Mouse (Mus musculus): ENCODE data around the gene Olfr461.
"Not testable (repeated sequence)": the region's sequence is repeated elsewhere in the genome, so short reads cannot be mapped to it uniquely, and the experiment has no call there.

The Olfr461 gene

GRCm38 (mm10) chr6:40554950-40555349, at the start of gene Olfr461:
Gene Olfr461 (minus strand): TSS chr6:40555050.
- no peak for DNase-seq (ENCODE audit: low spot score in 2 of 2)

DNA sequence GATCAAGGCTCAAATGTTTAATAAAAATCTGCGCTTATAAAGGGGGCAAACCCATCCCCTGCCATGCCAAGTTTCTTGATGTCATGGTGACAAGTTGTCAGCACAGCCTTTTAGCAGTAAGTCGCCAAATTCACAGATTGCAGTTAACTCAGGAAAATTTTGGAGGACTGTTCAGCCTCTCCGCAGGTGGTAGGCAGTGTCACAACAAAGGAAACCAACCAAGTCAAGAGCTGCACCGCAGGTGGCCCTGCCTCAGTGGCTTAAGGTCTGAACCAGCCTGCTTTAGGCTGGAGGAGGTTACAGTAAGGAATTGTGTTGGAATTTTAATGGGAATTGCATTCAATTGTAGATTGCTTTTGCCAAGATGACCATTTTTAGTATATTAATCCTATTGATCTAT, 43.7 kb upstream of the Olfr461 start:
- DNase-seq (ENCODE audit: low spot score in 2 of 2): not testable (repeated sequence)

GRCm38 (mm10) chr6:40594804-40595550, 40.1 kb upstream of the Olfr461 start:
- no peak for DNase-seq (ENCODE audit: low spot score in 2 of 2)

- no peak for DNase-seq (ENCODE audit: low spot score in 2 of 2)
These were observed 33.5 kb upstream of the Olfr461 start for GRCm38 (mm10) chr6:40588346-40588745.

DNA sequence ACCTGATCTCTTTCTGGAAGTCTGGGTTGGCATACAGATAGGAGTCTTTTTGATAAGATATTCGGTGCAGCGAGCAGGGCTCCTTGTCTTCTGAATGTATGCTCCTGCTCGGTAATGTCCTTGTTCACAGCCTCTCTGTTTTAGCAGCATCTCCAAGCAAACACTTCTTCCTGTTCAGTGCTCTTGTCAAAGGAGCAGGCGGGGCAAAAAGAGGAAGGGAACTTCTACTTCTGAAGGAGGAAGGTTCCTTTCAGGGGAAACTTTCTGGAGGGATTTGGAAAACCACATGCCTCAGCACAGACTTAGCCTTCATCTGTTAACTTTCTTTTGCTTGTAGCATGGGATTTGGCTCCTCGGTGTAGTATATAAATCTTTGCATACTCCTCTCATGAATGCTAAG, 30.8 kb upstream of the Olfr461 start, which contains the start of gene Clec5a:
Gene Clec5a, minus strand, starts transcription at position 177 of the 400 bp plus-strand sequence.
- no peak for DNase-seq (ENCODE audit: low spot score in 2 of 2)

DNA sequence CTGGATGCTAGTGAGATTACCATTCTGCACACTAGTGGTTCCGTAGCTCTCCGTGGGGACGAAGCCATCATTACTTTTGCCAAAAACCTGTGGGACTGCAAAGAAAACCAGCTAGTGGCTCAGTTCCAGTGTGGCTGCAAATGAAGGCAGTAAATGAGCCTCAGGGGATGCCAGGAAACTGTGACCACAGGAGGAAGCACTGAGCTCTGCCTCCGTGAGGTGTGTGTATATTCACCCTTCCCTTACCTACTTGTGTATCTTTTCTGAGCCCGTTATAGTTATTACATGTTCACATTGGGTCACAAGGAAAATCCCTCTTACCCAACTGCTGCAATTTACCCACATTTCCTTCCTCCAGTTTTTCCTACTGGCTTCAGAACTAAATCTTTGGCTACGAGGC, 29.5 kb upstream of the Olfr461 start:
- DNase-seq (ENCODE audit: low spot score in 2 of 2): no peak

GRCm38 (mm10) chr6:40576305-40576704, 21.5 kb upstream of the Olfr461 start:
- no peak for DNase-seq (ENCODE audit: low spot score in 2 of 2)

DNA sequence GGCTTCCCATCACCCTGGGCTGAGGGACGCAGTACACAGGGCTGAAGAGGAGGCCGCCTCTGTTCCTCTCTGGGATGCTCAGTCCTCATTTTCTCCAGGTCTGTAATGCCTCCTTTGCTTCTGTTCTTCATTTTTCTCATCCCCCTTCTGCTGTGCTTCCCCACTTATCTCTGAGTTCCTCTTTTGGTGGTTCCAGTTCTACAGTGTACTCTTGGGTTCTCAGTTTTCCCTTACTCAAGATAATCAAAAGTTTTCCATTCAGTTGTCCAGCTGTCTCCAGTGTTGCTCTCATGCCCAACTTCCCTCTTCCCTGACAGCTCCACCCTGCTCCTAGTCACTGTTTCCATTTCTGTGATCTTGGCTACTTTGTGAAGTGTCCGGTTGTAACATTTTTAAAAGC, 18.8 kb upstream of the Olfr461 start:
- DNase-seq (ENCODE audit: low spot score in 2 of 2): no peak

DNA sequence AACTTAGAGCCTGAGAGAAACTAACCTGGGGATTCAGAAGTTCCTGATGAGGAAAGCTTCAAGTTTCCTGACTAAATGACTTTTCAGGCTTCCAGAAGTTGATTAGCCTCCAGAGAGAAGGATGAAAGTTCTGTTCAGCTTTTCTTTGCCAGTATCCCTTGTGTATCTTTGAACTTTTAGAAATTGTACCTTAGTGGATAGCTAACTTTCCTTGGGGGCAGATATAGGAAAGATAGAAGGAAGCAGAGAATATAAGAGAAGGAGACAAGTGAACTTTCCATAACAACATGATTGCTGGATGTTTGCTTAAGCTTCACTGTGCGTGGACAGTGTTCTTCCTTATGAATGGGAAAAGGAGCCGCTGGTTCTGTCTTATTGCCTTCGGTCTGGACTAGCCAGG, 14.3 kb upstream of the Olfr461 start, which contains the start of gene Olfr460:
Gene Olfr460, plus strand, starts transcription at position 301 of the 400 bp plus-strand sequence.
- DNase-seq (ENCODE audit: low spot score in 2 of 2): no peak

DNA sequence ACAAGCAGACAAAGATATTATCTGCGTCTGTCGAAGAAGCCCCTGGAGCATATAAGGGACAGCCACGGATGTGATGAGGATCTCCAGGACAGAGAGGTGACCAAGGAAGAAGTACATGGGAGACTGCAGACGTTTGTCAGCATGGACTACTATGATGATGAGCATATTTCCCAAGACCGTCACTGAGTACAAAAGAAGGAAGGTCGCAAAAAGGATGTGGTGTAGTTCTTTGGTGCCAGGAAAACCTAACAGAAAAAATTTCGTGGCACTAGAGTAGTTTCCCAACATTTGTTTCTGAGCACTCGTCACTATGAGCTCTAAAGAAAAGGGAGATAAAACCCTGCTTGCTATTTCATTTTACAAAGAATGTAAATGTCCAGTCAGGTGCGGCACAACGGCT, 10.2 kb downstream of the Olfr461 start:
- DNase-seq (ENCODE audit: low spot score in 2 of 2): no peak

DNA sequence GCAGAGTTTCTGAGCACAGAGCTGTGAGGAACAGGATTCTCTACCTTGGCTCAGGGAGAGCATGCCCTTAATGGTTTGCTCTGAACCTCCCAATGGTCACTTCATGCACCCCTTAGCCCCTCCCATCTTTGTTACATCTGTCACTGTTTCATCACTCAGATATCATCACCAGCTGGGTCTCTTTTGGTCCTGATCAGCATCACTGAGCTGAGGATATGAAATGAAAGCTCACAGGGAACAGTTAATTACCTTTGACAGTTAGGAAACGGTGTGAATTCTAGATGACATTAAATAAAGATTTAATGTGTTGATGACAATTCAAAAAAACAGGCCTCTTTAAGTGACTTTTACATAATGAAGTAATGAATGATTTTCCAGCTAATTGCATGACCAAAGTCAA, 35.4 kb downstream of the Olfr461 start, which contains the start of gene Prss37:
Gene Prss37, minus strand, starts transcription at position 101 of the 400 bp plus-strand sequence.
- DNase-seq (ENCODE audit: low spot score in 2 of 2): no peak

- no peak for DNase-seq (ENCODE audit: low spot score in 2 of 2)
These were observed 61.6 kb downstream of the Olfr461 start, which contains the start of gene Tas2r108 for GRCm38 (mm10) chr6:40493229-40493628. Gene Tas2r108 (plus strand): TSS chr6:40493529.

All from urinary bladder, postnatal 4 days (tissue).